Comparison of ENCODE assay signal across 7 mouse cellular contexts in the genomic region with DNA sequence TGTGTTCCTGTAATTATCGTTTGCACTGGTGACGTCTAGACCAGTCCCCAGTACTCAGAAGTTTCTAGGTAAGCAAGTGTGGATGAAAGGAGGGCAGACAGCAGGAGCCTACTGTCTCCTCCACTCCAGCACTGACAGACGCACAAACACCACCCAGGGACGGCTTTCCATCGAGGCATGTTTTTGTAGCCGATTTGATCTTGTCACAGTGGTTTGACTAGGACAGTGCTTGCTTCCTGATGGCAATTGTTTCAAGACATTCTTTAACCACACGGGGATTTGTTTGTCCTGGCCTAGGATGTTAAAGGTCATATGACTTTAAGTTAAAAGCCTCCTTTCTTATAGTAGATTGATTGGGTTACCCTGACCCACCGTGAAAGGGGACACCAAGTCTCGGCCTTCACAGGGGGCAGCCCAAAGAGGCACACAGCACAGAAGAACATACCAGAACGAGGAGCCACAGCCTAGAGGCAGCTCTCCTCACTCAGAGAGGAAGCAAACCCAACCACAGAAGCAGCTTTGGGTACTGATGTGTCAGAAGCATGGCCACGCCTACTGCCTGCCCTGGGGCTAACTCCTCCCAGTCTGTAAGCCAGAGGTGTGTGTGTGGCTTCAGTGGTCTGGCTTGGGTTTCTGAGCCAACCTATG. TPM values are rescaled to one million over a fixed set of nuclear protein-coding genes. Genes with fewer than 3 reads are reported as not detected.
DNase-seq lines count a peak whose midpoint lies in the region; ATAC-seq lines count a peak whose summit lies in the region.

No protein-coding gene starts in this region.

- H3K9me3 ChIP-seq in liver, embryonic 11.5 days (ENCODE audit: control insufficient read depth, low read length): no peaks in the 10 kb centered on the region
- H3K9me3 ChIP-seq in hindbrain, embryonic 13.5 days: no peaks in the 10 kb centered on the region

- H3K4me3 ChIP-seq in liver, embryonic 11.5 days (ENCODE audit: low read depth, low read length): no peak overlapping the region
- no peak overlapping the region for H3K4me3 ChIP-seq in hindbrain, embryonic 13.5 days

- 26% methylated on average over 11 of the region's 11 CpGs for WGBS in liver, embryonic 11.5 days
- WGBS in hindbrain, embryonic 13.5 days: 38% methylated on average over 11 of the region's 11 CpGs

- no peak overlapping the region for H3K27ac ChIP-seq in liver, embryonic 11.5 days (ENCODE audit: low read depth, low read length)
- H3K27ac ChIP-seq in hindbrain, embryonic 13.5 days: no peak overlapping the region

- H3K4me2 ChIP-seq in liver, embryonic 11.5 days: peak overlapping the region; percentile 29
- no peak overlapping the region for H3K4me2 ChIP-seq in hindbrain, embryonic 13.5 days

- intact Hi-C loops in left cerebral cortex, postnatal 36 days (cut with DNase I): no loop called here

- DNase-seq in liver, embryonic 11.5 days (ENCODE audit: low spot score): no peak
- DNase-seq in spleen, adult 18-20 months: peak; percentile 76 to 79
- DNase-seq in left cerebral cortex, postnatal 36 days (ENCODE audit: low spot score in 2 of 2): no peak
- DNase-seq in testis, postnatal 10 days (ENCODE audit: low spot score): no peak

- H3K4me1 ChIP-seq in liver, embryonic 11.5 days (replicated peaks; ENCODE audit: control insufficient read depth, insufficient read depth, low read length): peaks cover 4% of the 10 kb centered on the region; the same call in 1 of the 2 replicates
- peaks cover 25% of the 10 kb centered on the region for H3K4me1 ChIP-seq in hindbrain, embryonic 13.5 days (replicated peaks)

- H3K27me3 ChIP-seq in liver, embryonic 11.5 days (replicated peaks; ENCODE audit: control insufficient read depth, insufficient read depth, low read length): no peaks in the 10 kb centered on the region; the same call in 1 of the 2 replicates
- H3K27me3 ChIP-seq in hindbrain, embryonic 13.5 days: no peaks in the 10 kb centered on the region

- no peaks in the 10 kb centered on the region for H3K36me3 ChIP-seq in liver, embryonic 11.5 days (ENCODE audit: control insufficient read depth, insufficient read depth, low read length)
- H3K36me3 ChIP-seq in hindbrain, embryonic 13.5 days: no peaks in the 10 kb centered on the region

- ATAC-seq in CD4-positive, CD25-positive, alpha-beta regulatory T cell, adult 4 months: peak; percentile 95
- ATAC-seq in activated CD4-positive, CD25-positive, alpha-beta regulatory T cell, adult 4 months: peak; percentile 92
- peak; percentile 62 for ATAC-seq in liver, embryonic 11.5 days (replicated peaks; ENCODE audit: low FRiP score)
- ATAC-seq in hindbrain, embryonic 13.5 days (ENCODE audit: low FRiP score): no peak

- H3K9ac ChIP-seq in liver, embryonic 11.5 days (ENCODE audit: low read depth, low read length): no peak overlapping the region
- no peak overlapping the region for H3K9ac ChIP-seq in hindbrain, embryonic 13.5 days

RNA-seq across cellular contexts. Expression of gene Celsr1, which starts 51.7 kb away (rescaled TPM):
- 1 to 10 TPM; 3.3 to 3.8 TPM for polyA plus RNA-seq in CD4-positive, CD25-positive, alpha-beta regulatory T cell, adult 4 months (2017; shearing (Covaris generic))
- polyA plus RNA-seq in activated CD4-positive, CD25-positive, alpha-beta regulatory T cell, adult 4 months (2017; shearing (Covaris generic)): 1 to 10 TPM; 3.9 to 4.9 TPM
- 0.53 and 1.4 TPM in 2 replicates for polyA plus RNA-seq in liver, embryonic 11.5 days (2014; fragmentation: Nextera tagmentation; extraction: Ambion mirVana)
- total RNA-seq in left cerebral cortex, postnatal 36 days (2021): 1 to 10 TPM; 3.4 to 4.3 TPM
- polyA plus RNA-seq in hindbrain, embryonic 13.5 days (2015; fragmentation: Nextera tagmentation; extraction: Ambion mirVana): 1.6 and 1.8 TPM in 2 replicates

Comparison
In these comparisons a context has a peak if more than half of its experiments do, and no peak if none do; other contexts are left out.
1. DNase-seq: peak in spleen, adult 18-20 months (2 of 2); none in liver, embryonic 11.5 days (single experiment), left cerebral cortex, postnatal 36 days (0 of 2) and testis, postnatal 10 days (single experiment).